Mouse (Mus musculus) CD4-positive naive resting alpha-beta T cell, adult 57 days (primary cell): Measurements from ENCODE around the gene Naip5. TPM values are rescaled to one million over a fixed set of nuclear protein-coding genes. Genes with fewer than 3 reads are reported as not detected.

Experiments used
- total RNA-seq: library from RNA; stranded (reverse); gene quantifications from one replicate; pipeline ENCODE4 v1.2.4, GENCODE M21; 2023

Gene Naip5
- 0.62 TPM for total RNA-seq

DNA sequence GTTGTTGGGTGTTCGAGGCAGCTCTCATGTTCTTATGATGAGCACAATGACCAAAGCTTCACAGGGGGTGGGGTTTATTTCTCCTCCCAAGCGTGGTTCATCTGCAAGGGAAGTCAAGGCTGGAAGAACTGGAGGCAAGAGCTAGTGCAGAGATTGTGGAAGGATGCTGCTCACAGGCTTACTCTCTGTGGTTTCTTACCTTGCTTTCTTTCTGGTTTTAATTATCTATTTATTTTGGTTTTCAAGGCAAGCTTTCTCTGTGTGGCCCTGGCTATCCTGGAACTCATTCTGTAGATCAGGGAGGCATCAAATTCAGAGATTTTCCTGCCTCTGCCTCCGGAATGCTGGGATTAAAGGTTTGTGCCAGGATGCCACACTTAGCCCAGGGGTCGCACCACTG is at the start of gene Naip5:
Gene Naip5, minus strand, starts transcription at position 101 of the 400 bp plus-strand sequence.

DNA sequence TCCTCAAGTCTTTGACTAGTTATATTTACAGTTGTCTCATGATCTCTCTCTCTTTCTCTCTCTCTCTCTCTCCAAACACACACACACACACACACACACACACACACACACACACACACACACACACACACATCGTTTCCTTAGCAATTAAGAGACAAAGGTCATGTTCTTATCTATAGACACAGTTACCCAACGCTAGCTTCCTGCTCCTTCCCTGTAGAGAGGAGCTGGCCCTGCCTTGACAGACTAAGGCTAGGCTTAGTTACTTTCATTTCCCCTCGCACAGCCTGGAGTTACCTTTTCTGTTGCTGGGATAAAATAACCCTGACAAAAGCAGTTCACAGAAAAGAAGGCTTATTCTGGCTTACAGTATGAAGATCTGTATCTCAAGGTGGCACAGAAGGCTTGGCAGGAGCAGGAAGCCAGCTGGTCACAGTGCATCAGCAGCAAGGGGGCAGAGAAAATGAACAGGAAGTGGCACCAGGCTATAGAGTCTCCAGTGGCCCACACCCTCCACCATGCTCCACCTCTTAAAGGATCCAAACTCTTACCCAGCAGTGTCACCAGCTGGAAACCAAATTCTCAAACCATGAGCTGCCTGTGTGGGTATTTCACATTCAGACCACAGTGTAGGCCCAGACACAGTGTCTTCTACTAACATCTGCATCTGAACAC is 44.3 kb downstream of the Naip5 start, which contains the start of gene Naip2:
Gene Naip2, minus strand, starts transcription at position 434 of the 675 bp plus-strand sequence.

Other genes with a start within 250 kb of the Naip5 start
- 14.6 TPM for gene Mccc2, start 230.7 kb downstream of the Naip5 start, total RNA-seq
- gene Bdp1, start 142.3 kb downstream of the Naip5 start, total RNA-seq, result 77.8 TPM
- 2.0 TPM for gene Serf1, start 138.3 kb downstream of the Naip5 start, total RNA-seq
- gene Smn1, start 121.5 kb downstream of the Naip5 start, total RNA-seq, result 78.6 TPM
- 1.4 TPM for gene Naip2, start 44.2 kb downstream of the Naip5 start, total RNA-seq
- 0.38 TPM for gene Naip6, start 71.4 kb upstream of the Naip5 start, total RNA-seq
- gene Naip1, start 206.5 kb upstream of the Naip5 start, total RNA-seq, result not detected
- gene Gtf2h2, start 246.3 kb upstream of the Naip5 start, total RNA-seq, result 47.3 TPM